8 mouse cellular contexts compared by ENCODE assay signal in the genomic region with DNA sequence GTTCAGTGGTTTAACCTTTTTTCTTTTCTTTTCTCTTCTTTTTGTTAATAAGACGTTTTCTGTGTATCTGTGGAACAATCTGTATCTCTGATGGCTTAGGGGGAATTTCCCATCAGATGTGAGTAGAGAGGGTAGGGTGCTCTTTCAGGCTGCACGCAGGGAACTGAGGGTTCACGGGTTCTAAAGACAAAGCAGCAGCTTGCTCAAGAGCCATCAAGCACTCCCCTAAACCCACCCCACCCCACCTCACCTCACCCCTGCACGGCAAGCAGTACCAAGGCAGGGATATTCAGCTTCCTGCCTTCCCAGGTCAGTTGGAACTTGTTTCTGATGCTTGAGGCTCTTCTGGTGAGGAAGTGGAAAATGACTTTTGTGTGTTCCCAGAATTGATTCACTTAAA. TPM values are rescaled to one million over a fixed set of nuclear protein-coding genes. Genes with fewer than 3 reads are reported as not detected.
DNase-seq lines count a peak whose midpoint lies in the region; ATAC-seq and TF ChIP-seq lines count a peak whose summit lies in the region.

No protein-coding gene starts in this region.

- TF ChIP-seq CTCF in small intestine, adult 2 months (IDR thresholded peaks at IDR 0.05; ENCODE audit: extremely low read depth, insufficient read length, insufficient replicate concordance, low read depth, low read length): no peak

- H3K4me2 ChIP-seq in lung, embryonic 15.5 days: peak overlapping the region; percentile 92

- ATAC-seq in lung, embryonic 15.5 days (ENCODE audit: borderline replicate concordance, extremely low read depth, low FRiP score, low TSS enrichment): no peak

- peaks cover 23% of the 10 kb centered on the region for H3K4me1 ChIP-seq in lung, embryonic 15.5 days
- H3K4me1 ChIP-seq in brown adipose tissue, adult 24 weeks (ENCODE audit: control insufficient read depth, insufficient read depth, insufficient read length, low read length): no peaks in the 10 kb centered on the region
- peaks cover 13% of the 10 kb centered on the region for H3K4me1 ChIP-seq in limb, embryonic 10.5 days
- peaks cover 4% of the 10 kb centered on the region; the same call in 1 of the 2 replicates for H3K4me1 ChIP-seq in small intestine, adult 2 months (ENCODE audit: control insufficient read depth, insufficient read depth, insufficient read length, low read length)

- H3K4me3 ChIP-seq in lung, embryonic 15.5 days: peak overlapping the region; percentile 57
- peak overlapping the region; percentile 74; the same call in 1 of the 2 replicates for H3K4me3 ChIP-seq in brown adipose tissue, adult 24 weeks (ENCODE audit: insufficient read depth, low read depth, low read length)
- peak overlapping the region; percentile 59 for H3K4me3 ChIP-seq in limb, embryonic 10.5 days
- peak overlapping the region; percentile 33 for H3K4me3 ChIP-seq in small intestine, adult 2 months (ENCODE audit: low read depth, low read length)

- H3K27ac ChIP-seq in lung, embryonic 15.5 days: no peak overlapping the region
- no peak overlapping the region for H3K27ac ChIP-seq in brown adipose tissue, adult 24 weeks (replicated peaks; ENCODE audit: low read depth, low read length)
- H3K27ac ChIP-seq in limb, embryonic 10.5 days: no peak overlapping the region
- no peak overlapping the region for H3K27ac ChIP-seq in small intestine, adult 2 months (ENCODE audit: insufficient read depth, low read depth, low read length)

- H3K36me3 ChIP-seq in lung, embryonic 15.5 days: no peaks in the 10 kb centered on the region
- H3K36me3 ChIP-seq in limb, embryonic 10.5 days: no peaks in the 10 kb centered on the region
- no peaks in the 10 kb centered on the region for H3K36me3 ChIP-seq in small intestine, adult 2 months (ENCODE audit: control insufficient read depth, insufficient read depth, low read length)

- H3K9ac ChIP-seq in lung, embryonic 15.5 days: no peak overlapping the region

- no peaks in the 10 kb centered on the region for H3K27me3 ChIP-seq in lung, embryonic 15.5 days
- peaks cover 28% of the 10 kb centered on the region for H3K27me3 ChIP-seq in limb, embryonic 10.5 days (ENCODE audit: low read depth, poor library complexity, severe bottlenecking)
- no peaks in the 10 kb centered on the region for H3K27me3 ChIP-seq in small intestine, adult 2 months (ENCODE audit: control insufficient read depth, insufficient read depth, low read length)

- no peaks in the 10 kb centered on the region for H3K9me3 ChIP-seq in lung, embryonic 15.5 days
- no peaks in the 10 kb centered on the region for H3K9me3 ChIP-seq in limb, embryonic 10.5 days (replicated peaks)

- WGBS in lung, embryonic 15.5 days: 8% methylated on average over 4 of the region's 4 CpGs
- 6% methylated on average over 4 of the region's 4 CpGs for WGBS in limb, embryonic 10.5 days
- 23% methylated on average over 4 of the region's 4 CpGs for WGBS in small intestine, adult 2 months

- TF ChIP-seq POLR2A in small intestine, adult 2 months (IDR thresholded peaks at IDR 0.05; ENCODE audit: low read depth, low read length): no peak

- no peak for DNase-seq in lung, postnatal 25 days (ENCODE audit: low spot score)
- DNase-seq in limb, embryonic 10.5 days (ENCODE audit: low spot score): no peak
- DNase-seq in cerebellum, adult 18-20 months: no peak
- no peak for DNase-seq in adrenal gland, postnatal 10 days
- DNase-seq in kidney, adult 8-10 months: no peak

RNA-seq across cellular contexts. Expression of gene Gsap, which starts 0.8 kb away (rescaled TPM):
- polyA plus RNA-seq in lung, embryonic 15.5 days (2015; fragmentation: Nextera tagmentation; extraction: Ambion mirVana): 2.8 and 3.2 TPM in 2 replicates
- polyA plus RNA-seq in brown adipose tissue, adult 24 weeks (2012; ENCODE audit: insufficient read depth, insufficient read length, missing spikeins): 0.92 and 1.1 TPM in 2 replicates
- 0.50 and 1.3 TPM in 2 replicates for polyA plus RNA-seq in limb, embryonic 10.5 days (2016; fragmentation: Nextera tagmentation; extraction: Ambion mirVana)
- 0.47 and 0.68 TPM in 2 replicates for polyA plus RNA-seq in small intestine, adult 2 months (2012; rRNA removed)
- total RNA-seq in adrenal gland, postnatal 10 days (2021): 1 to 10 TPM; 4.9 to 6.7 TPM
